Mouse (Mus musculus): ENCODE data around the gene Lpar5. TPM values are rescaled to one million over a fixed set of nuclear protein-coding genes. Genes with fewer than 3 reads are reported as not detected.

Gene Lpar5
- polyA plus RNA-seq, 1 experiment from 2014 or later = 3.2 TPM

DNA sequence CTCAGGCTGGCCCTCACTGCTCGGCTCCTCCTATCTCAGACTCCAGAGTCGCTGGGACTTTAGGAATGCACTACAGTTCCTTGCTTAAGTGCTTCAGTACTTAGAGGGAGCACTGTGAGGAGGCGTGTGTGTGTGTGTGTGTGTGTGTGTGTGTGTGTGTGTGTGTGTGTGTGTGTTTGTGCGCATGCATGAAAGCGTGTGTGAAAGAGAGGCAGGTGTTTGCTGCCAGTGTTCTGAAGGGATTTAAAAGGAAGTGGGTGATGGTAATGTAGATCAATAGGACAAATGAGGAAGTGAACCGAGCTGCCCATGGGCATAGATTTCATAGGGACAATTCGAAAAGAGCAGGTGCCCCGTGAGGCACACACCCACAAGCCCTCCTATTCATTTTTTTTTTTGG is 6.1 kb downstream of the Lpar5 start:
- Histone ChIP-seq H3K27me3 (replicated peaks; ENCODE audit: control insufficient read depth, insufficient read depth, low read length) (no peaks in the 10 kb centered on the region), H3K9me3 (ENCODE audit: control insufficient read depth, low read length) (no peaks in the 10 kb centered on the region), H3K27ac (ENCODE audit: low read depth, low read length) (no peak overlapping the region), H3K4me1 (replicated peaks; ENCODE audit: control insufficient read depth, insufficient read depth, low read length) (peaks cover 18% of the 10 kb centered on the region), H3K9ac (ENCODE audit: low read depth, low read length) (no peak overlapping the region), H3K36me3 (ENCODE audit: control insufficient read depth, insufficient read depth, low read length) (no peaks in the 10 kb centered on the region), H3K4me3 (ENCODE audit: low read depth, low read length) (no peak overlapping the region), H3K4me2 (no peak overlapping the region)
- WGBS = 61% methylated on average over 8 of the region's 8 CpGs
- no peak for DNase-seq (ENCODE audit: low spot score)
- ATAC-seq (replicated peaks; ENCODE audit: low FRiP score) = no peak

DNA sequence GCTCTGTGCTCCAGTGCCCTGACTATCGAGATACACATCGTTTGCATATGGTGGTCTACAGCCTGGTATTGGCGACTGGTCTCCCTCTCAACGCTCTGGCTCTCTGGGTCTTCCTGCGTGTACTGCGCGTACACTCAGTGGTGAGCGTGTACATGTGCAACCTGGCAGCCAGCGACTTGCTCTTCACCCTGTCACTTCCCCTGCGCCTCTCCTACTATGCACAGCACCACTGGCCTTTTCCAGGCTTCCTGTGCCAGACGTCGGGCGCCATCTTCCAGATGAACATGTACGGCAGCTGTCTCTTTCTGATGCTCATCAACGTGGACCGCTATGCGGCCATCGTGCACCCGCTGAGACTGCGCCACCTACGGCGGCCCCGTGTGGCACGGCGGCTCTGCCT is 13.7 kb downstream of the Lpar5 start:
- DNase-seq (ENCODE audit: low spot score) (no peak), ATAC-seq (replicated peaks; ENCODE audit: low FRiP score) (peak; percentile 35)
- Histone ChIP-seq H3K27me3 (replicated peaks; ENCODE audit: control insufficient read depth, insufficient read depth, low read length) (no peaks in the 10 kb centered on the region), H3K4me2 (peak overlapping the region; percentile 81), H3K36me3 (ENCODE audit: control insufficient read depth, insufficient read depth, low read length) (no peaks in the 10 kb centered on the region), H3K27ac (ENCODE audit: low read depth, low read length) (peak overlapping the region; percentile 45; the same call in 1 of the 2 replicates), H3K9ac (ENCODE audit: low read depth, low read length) (peak overlapping the region; percentile 66), H3K9me3 (ENCODE audit: control insufficient read depth, low read length) (no peaks in the 10 kb centered on the region), H3K4me1 (replicated peaks; ENCODE audit: control insufficient read depth, insufficient read depth, low read length) (peaks cover 12% of the 10 kb centered on the region), H3K4me3 (ENCODE audit: low read depth, low read length) (peak overlapping the region; percentile 53)
- 30% methylated on average over 25 of the region's 25 CpGs for WGBS

DNA sequence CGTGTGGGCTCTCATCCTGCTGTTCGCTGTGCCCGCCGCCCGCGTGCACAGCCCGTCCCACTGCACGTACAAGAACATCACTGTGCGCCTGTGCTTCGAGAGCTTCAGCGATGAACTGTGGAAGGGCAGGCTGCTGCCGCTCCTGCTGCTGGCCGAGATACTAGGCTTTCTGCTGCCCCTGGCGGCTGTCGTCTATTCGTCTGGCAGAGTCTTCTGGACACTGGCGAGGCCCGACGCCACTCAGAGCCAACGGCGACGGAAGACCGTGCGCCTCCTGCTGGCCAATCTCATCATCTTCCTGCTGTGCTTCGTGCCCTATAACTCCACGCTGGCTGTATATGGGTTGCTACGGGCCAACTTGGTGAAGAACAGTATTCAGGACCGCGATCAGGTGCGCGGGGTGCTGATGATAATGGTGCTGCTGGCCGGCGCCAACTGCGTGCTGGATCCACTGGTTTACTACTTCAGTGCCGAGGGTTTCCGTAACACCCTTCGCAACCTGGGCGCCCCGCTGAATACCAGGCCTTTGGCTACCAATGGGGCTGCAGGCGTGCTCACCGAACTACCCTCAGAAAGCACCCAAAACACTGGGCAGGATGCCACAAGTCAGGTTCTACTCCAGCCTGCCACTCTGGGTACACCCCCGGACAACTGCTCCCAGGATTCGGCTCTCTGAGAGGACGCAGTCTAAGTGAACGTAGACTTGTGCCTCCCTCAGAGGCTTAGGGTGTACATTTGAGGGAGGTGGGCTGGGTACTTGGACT is 14.3 kb downstream of the Lpar5 start:
- Histone ChIP-seq H3K4me3 (ENCODE audit: low read depth, low read length) (peak overlapping the region; percentile 53), H3K9me3 (ENCODE audit: control insufficient read depth, low read length) (no peaks in the 10 kb centered on the region), H3K9ac (ENCODE audit: low read depth, low read length) (peak overlapping the region; percentile 66), H3K4me2 (peak overlapping the region; percentile 81), H3K27me3 (replicated peaks; ENCODE audit: control insufficient read depth, insufficient read depth, low read length) (no peaks in the 10 kb centered on the region), H3K36me3 (ENCODE audit: control insufficient read depth, insufficient read depth, low read length) (no peaks in the 10 kb centered on the region), H3K4me1 (replicated peaks; ENCODE audit: control insufficient read depth, insufficient read depth, low read length) (peaks cover 12% of the 10 kb centered on the region), H3K27ac (ENCODE audit: low read depth, low read length) (peak overlapping the region; percentile 45; the same call in 1 of the 2 replicates)
- WGBS = 28% methylated on average over 45 of the region's 45 CpGs
- ATAC-seq (replicated peaks; ENCODE audit: low FRiP score) (peak; percentile 89), DNase-seq (ENCODE audit: low spot score) (peak; percentile 83)

DNA sequence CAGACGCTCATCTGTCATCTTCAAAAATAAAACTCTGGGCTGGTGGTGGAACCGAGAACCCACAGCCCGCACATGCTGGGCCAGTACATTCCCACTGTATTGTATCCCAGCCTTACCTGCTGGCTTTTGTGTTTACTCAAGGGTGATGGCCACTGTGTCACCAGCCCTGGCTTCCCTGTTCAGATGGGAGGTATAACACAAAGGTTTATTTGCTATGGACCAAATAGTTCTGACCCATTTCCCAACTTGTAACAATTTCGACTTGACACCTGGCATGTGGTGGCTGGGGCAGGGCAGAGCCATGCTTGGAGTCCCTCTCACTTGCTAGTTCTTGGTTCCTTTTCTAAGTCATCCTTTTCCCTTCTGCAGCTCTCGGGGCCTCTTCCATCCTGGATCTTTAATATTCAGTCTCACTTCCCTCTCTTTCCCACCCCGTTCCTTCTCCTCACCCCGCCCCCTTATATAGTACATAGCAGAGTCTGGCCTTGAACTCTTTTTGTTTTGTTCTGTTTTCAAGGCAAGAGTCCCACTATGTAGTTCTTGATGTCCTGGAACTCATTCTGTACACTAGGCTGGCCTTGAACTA is 15.2 kb downstream of the Lpar5 start:
- H3K36me3 ChIP-seq (ENCODE audit: control insufficient read depth, insufficient read depth, low read length) = no peaks in the 10 kb centered on the region
- no peak for DNase-seq (ENCODE audit: low spot score)
- peaks cover 12% of the 10 kb centered on the region for H3K4me1 ChIP-seq (replicated peaks; ENCODE audit: control insufficient read depth, insufficient read depth, low read length)
- no peaks in the 10 kb centered on the region for H3K27me3 ChIP-seq (replicated peaks; ENCODE audit: control insufficient read depth, insufficient read depth, low read length)
- WGBS = 87% methylated on average over 7 of the region's 7 CpGs
- H3K4me3 ChIP-seq (ENCODE audit: low read depth, low read length) = no peak overlapping the region
- no peak overlapping the region for H3K27ac ChIP-seq (ENCODE audit: low read depth, low read length)
- H3K9ac ChIP-seq (ENCODE audit: low read depth, low read length) = no peak overlapping the region
- no peaks in the 10 kb centered on the region for H3K9me3 ChIP-seq (ENCODE audit: control insufficient read depth, low read length)
- no peak overlapping the region for H3K4me2 ChIP-seq
- ATAC-seq (replicated peaks; ENCODE audit: low FRiP score) = no peak

DNA sequence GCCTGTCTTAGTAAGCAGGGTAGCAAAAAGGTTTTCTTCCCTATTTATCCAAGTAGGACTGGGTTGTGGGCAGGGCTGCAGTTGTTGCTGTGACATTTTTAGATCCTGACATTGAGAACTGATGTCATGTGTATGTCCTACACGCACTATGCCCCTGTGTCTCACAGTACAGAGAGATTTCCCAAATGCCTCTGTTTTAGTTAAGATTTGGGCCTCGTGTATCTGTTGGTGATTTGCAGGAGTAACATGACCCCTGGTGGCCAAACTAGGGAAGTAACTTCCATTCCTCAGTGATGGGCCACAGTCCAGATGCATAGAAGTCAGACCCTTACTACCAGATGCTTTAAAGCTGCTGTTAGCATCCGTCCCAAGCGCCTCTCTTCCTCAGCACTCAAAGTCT is 16.7 kb downstream of the Lpar5 start:
- ATAC-seq (replicated peaks; ENCODE audit: low FRiP score) = peak; percentile 11; the same call in 1 of the 2 replicates
- Histone ChIP-seq H3K4me2 (no peak overlapping the region), H3K27ac (ENCODE audit: low read depth, low read length) (no peak overlapping the region), H3K4me3 (ENCODE audit: low read depth, low read length) (no peak overlapping the region), H3K9ac (ENCODE audit: low read depth, low read length) (no peak overlapping the region), H3K36me3 (ENCODE audit: control insufficient read depth, insufficient read depth, low read length) (no peaks in the 10 kb centered on the region), H3K9me3 (ENCODE audit: control insufficient read depth, low read length) (no peaks in the 10 kb centered on the region), H3K27me3 (replicated peaks; ENCODE audit: control insufficient read depth, insufficient read depth, low read length) (no peaks in the 10 kb centered on the region), H3K4me1 (replicated peaks; ENCODE audit: control insufficient read depth, insufficient read depth, low read length) (peaks cover 20% of the 10 kb centered on the region)
- WGBS = 13% methylated on average over 4 of the region's 4 CpGs
- no peak for DNase-seq (ENCODE audit: low spot score)

DNA sequence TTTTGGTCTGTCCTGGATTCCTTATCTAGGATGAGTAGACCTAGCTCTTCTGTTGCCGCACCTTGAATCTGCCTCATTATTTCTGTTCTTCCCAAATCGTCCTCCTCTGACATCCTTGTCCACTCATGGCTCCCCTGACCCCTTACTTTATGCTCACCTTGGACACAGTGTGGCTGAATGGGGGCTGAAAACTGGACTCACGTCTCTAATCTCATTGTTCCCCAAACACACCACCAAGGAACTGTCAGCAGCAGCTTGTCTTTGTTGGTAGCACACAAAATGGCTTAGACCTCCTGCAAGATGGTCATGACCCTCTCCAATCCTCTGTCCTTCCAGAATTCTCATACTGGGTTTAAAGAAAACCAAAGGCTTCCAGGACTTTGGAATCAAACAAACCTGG is 20.2 kb downstream of the Lpar5 start:
- WGBS = 79% methylated on average over 3 of the region's 3 CpGs
- DNase-seq (ENCODE audit: low spot score) = no peak
- Histone ChIP-seq H3K9me3 (ENCODE audit: control insufficient read depth, low read length) (no peaks in the 10 kb centered on the region), H3K4me1 (replicated peaks; ENCODE audit: control insufficient read depth, insufficient read depth, low read length) (peaks cover 28% of the 10 kb centered on the region), H3K4me3 (ENCODE audit: low read depth, low read length) (no peak overlapping the region), H3K27ac (ENCODE audit: low read depth, low read length) (peak overlapping the region; percentile 88; the same call in 1 of the 2 replicates), H3K27me3 (replicated peaks; ENCODE audit: control insufficient read depth, insufficient read depth, low read length) (no peaks in the 10 kb centered on the region), H3K9ac (ENCODE audit: low read depth, low read length) (no peak overlapping the region), H3K4me2 (no peak overlapping the region), H3K36me3 (ENCODE audit: control insufficient read depth, insufficient read depth, low read length) (no peaks in the 10 kb centered on the region)
- ATAC-seq (replicated peaks; ENCODE audit: low FRiP score) = no peak

DNA sequence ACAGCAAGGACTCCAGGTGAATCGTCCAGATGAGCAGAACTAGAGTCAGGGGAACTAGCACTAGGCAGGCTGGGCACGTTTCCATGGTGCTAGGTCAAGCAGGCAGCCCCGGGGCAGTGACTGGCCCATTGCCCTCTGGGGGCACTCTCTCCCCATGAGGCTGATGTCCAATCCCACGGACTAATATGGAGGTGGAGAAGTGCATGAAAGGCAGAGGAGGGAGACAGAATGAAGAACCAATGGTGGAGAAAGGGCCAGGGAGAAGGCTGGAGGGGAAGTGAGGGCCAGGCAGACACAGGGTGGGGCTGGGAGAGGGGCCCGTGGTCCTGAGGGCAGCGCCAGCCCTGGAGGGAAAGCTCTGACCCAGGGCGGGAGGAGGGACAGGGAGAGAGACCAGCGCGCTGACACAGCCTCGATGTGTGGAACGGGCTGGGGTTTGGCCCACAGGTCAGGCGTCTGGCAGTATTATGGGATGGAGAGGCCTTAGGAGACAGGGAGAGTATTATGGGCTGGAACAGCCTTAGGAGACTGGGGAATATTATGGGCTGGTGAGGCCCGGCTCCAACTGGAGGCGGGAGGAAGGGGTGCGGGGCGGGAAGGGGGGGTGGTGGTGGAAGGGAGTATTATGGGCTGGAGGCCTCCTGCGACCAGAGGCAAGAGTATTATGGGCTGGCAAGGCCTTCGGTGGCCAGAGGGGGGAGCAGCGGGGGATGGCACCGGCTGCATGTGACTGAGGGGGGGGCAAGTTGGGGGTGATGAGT is 21.0 kb downstream of the Lpar5 start:
- H3K27me3 ChIP-seq (replicated peaks; ENCODE audit: control insufficient read depth, insufficient read depth, low read length) = no peaks in the 10 kb centered on the region
- H3K9me3 ChIP-seq (ENCODE audit: control insufficient read depth, low read length) = no peaks in the 10 kb centered on the region
- H3K4me1 ChIP-seq (replicated peaks; ENCODE audit: control insufficient read depth, insufficient read depth, low read length) = peaks cover 27% of the 10 kb centered on the region
- peak overlapping the region; percentile 44 for H3K9ac ChIP-seq (ENCODE audit: low read depth, low read length)
- H3K4me3 ChIP-seq (ENCODE audit: low read depth, low read length) = peak overlapping the region; percentile 14; the same call in 1 of the 2 replicates
- 5% methylated on average over 20 of the region's 20 CpGs for WGBS
- peak; percentile 71 for ATAC-seq (replicated peaks; ENCODE audit: low FRiP score)
- peak; percentile 75 for DNase-seq (ENCODE audit: low spot score)
- no peaks in the 10 kb centered on the region for H3K36me3 ChIP-seq (ENCODE audit: control insufficient read depth, insufficient read depth, low read length)
- peak overlapping the region; percentile 65 for H3K4me2 ChIP-seq
- H3K27ac ChIP-seq (ENCODE audit: low read depth, low read length) = peak overlapping the region; percentile 88

DNA sequence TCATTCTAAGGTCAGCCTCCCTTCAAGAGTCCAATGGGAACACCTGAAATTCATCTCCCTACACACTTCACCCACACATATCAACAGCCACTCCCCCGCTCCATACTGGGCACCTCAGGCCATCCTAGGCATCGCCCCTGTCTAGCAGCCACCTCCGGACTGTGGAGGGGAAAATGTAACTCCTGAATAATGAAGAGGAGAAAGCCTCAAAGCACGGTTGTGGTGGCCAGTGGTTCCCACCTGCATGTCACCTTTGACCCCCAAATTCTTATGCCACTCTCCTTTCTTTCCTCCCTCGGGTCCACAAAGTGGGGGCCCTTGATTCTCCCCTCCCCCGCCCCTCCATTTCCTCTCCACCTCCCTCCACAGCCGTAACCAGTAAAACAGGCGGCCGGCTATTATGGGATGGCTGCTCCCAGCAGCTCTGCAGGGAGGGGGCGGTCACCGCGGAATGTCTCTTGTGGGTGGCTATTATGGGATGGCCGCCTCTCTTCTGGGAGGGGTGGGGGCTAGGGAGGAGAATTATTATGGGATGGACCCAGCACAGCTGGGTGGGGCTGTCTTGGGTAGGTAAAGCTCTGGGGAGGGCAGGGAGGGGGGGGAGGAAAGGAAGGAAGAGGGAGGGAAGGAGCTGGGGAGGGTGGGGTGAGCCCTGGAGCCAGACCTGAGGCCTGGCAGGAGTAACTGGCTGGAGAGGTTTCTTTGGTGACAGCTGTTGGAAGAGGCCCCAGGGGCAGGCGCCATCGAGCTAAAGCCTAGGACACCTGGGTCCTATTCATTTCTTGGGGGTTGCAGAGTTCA is 22.0 kb downstream of the Lpar5 start:
- Histone ChIP-seq H3K4me2 (peak overlapping the region; percentile 65), H3K9me3 (ENCODE audit: control insufficient read depth, low read length) (no peaks in the 10 kb centered on the region), H3K27ac (ENCODE audit: low read depth, low read length) (peak overlapping the region; percentile 88), H3K4me1 (replicated peaks; ENCODE audit: control insufficient read depth, insufficient read depth, low read length) (peaks cover 26% of the 10 kb centered on the region), H3K27me3 (replicated peaks; ENCODE audit: control insufficient read depth, insufficient read depth, low read length) (no peaks in the 10 kb centered on the region), H3K9ac (ENCODE audit: low read depth, low read length) (peak overlapping the region; percentile 66), H3K4me3 (ENCODE audit: low read depth, low read length) (peak overlapping the region; percentile 30; the same call in 1 of the 2 replicates), H3K36me3 (ENCODE audit: control insufficient read depth, insufficient read depth, low read length) (no peaks in the 10 kb centered on the region)
- ATAC-seq (replicated peaks; ENCODE audit: low FRiP score) (peak; percentile 64), DNase-seq (ENCODE audit: low spot score) (peak; percentile 75)
- WGBS = 6% methylated on average over 15 of the region's 15 CpGs

Measured in liver, embryonic 11.5 days (tissue).